Mouse (Mus musculus) lung, postnatal 10 days (tissue): Measurements from ENCODE around the gene Znhit2.
"Not testable (repeated sequence)": the region's sequence is repeated elsewhere in the genome, so short reads cannot be mapped to it uniquely, and the experiment has no call there.

Experiments
- DNase-seq: peaks from one replicate; pipeline ENCODE4 v3.0.0; 2021

The Znhit2 gene

GRCm38 (mm10) chr19:6061021-6061533 is at the start of gene Znhit2:
TSS of gene Znhit2 (plus strand) at chr19:6061192.
- DNase-seq = peak; percentile 97

GRCm38 (mm10) chr19:6013691-6014090 is 47.3 kb upstream of the Znhit2 start:
- DNase-seq = no peak

- peak; percentile 65 for DNase-seq
Measured at GRCm38 (mm10) chr19:6014991-6015510, 45.9 kb upstream of the Znhit2 start.

GRCm38 (mm10) chr19:6015511-6016315 is 45.3 kb upstream of the Znhit2 start, which contains the start of gene Capn1:
TSS of gene Capn1 (minus strand) at chr19:6015897.
- peak; percentile 88 for DNase-seq

GRCm38 (mm10) chr19:6016532-6016931 is 44.5 kb upstream of the Znhit2 start:
- DNase-seq = peak; percentile 27

GRCm38 (mm10) chr19:6018142-6019089 is 42.6 kb upstream of the Znhit2 start:
- peak; percentile 95 for DNase-seq

GRCm38 (mm10) chr19:6020276-6020675 is 40.7 kb upstream of the Znhit2 start:
- DNase-seq = no peak

- DNase-seq = no peak
Measured at GRCm38 (mm10) chr19:6023059-6023458, 37.9 kb upstream of the Znhit2 start.

- no peak for DNase-seq
Measured at GRCm38 (mm10) chr19:6023930-6024329, 37.1 kb upstream of the Znhit2 start.

- DNase-seq = peak; percentile 43
Measured at GRCm38 (mm10) chr19:6028991-6029390, 32.0 kb upstream of the Znhit2 start.

- no peak for DNase-seq
Measured at GRCm38 (mm10) chr19:6029426-6029825, 31.6 kb upstream of the Znhit2 start.

GRCm38 (mm10) chr19:6030520-6031280 is 30.3 kb upstream of the Znhit2 start:
- no peak for DNase-seq

GRCm38 (mm10) chr19:6035966-6036585 is 24.9 kb upstream of the Znhit2 start:
- no peak for DNase-seq

GRCm38 (mm10) chr19:6037695-6038094 is 23.3 kb upstream of the Znhit2 start:
- no peak for DNase-seq

GRCm38 (mm10) chr19:6038326-6038725 is 22.7 kb upstream of the Znhit2 start:
- no peak for DNase-seq

GRCm38 (mm10) chr19:6040002-6040401 is 21.0 kb upstream of the Znhit2 start:
- no peak for DNase-seq

GRCm38 (mm10) chr19:6042293-6042692 is 18.7 kb upstream of the Znhit2 start:
- no peak for DNase-seq

GRCm38 (mm10) chr19:6044102-6044501 is 16.9 kb upstream of the Znhit2 start:
- not testable (repeated sequence) for DNase-seq

- DNase-seq = no peak
Measured at GRCm38 (mm10) chr19:6045366-6046293, 15.4 kb upstream of the Znhit2 start.

GRCm38 (mm10) chr19:6046294-6047153 is 14.5 kb upstream of the Znhit2 start, which contains the start of gene Syvn1:
TSS of gene Syvn1 (plus strand) at chr19:6046576.
- peak; percentile 92 for DNase-seq
